Mouse (Mus musculus): Measurements from ENCODE around the gene Trim56.

Trim56 gene

DNA sequence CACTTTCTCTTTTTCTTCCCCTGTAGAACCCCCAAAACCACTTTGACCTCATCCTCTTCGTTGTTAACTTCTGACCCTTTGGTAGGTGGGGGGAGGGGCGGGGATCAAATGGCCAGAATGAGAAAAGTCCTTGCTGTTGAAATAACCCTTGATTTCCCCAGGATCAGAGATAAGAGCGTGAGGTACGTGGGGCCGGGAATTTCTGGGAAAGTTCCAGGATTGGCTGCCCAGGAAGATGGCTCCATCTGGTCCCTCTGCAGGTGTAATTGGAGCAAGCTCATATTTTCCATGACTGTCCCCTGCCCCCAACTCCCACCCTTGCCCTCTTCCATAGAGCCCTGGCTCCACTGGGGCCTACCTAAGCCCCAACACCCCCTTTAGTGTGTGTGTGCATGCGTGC, 40.3 kb downstream of the Trim56 start:
- no peak for DNase-seq (ENCODE audit: low spot score)

GRCm38 (mm10) chr5:137074191-137074651, 41.8 kb downstream of the Trim56 start:
- peak; percentile 66 for DNase-seq (ENCODE audit: low spot score)

- DNase-seq (ENCODE audit: low spot score): no peak
These were observed 42.9 kb downstream of the Trim56 start for GRCm38 (mm10) chr5:137073141-137073540.

DNA sequence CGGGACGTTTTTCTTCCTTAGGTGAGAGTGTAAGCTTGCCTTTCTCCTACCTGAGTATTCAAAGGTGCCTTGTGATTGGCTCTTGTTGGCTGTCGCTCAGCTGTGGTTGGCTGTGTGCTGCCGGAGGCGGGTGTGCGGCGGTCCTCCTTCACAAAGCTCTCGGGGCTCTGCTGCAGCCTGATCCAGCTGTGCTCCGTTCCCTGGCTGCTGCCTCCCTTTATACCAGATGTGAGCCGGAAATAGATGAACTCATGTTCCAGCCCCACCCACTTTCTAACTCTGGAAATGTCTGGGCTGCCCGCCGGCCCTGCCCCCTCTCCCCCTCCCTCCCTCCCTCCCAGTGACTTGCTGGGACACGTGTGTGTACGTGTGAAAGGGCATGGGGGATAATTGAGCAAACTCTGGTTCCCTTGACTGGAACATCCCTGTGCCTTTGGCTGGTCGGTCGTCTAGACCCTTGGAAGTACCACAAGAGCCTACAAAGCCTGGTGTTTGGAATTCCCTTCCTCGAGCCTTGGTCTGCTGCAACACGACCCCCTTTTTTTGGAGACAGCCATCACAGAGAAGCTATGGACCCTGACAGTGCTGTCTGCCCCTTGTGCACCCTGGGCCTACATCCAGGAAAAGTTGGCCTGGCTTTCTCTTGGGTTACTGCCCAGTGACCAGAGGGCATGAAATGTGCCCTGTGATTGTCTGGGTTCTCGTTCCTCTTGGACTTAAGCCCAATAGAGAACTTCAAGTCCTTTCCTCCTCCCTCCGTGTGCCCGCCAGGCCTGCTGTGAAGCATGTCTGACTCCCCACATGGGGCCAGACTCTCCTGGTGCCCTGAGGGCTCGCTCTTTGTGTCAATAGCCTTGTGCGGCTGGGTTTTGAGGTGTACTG, 43.7 kb downstream of the Trim56 start, which contains the start of gene Serpine1:
Serpine1 (minus strand) TSS at position 190 of the 882 bp plus-strand sequence.
- DNase-seq (ENCODE audit: low spot score): peak; percentile 74

DNA sequence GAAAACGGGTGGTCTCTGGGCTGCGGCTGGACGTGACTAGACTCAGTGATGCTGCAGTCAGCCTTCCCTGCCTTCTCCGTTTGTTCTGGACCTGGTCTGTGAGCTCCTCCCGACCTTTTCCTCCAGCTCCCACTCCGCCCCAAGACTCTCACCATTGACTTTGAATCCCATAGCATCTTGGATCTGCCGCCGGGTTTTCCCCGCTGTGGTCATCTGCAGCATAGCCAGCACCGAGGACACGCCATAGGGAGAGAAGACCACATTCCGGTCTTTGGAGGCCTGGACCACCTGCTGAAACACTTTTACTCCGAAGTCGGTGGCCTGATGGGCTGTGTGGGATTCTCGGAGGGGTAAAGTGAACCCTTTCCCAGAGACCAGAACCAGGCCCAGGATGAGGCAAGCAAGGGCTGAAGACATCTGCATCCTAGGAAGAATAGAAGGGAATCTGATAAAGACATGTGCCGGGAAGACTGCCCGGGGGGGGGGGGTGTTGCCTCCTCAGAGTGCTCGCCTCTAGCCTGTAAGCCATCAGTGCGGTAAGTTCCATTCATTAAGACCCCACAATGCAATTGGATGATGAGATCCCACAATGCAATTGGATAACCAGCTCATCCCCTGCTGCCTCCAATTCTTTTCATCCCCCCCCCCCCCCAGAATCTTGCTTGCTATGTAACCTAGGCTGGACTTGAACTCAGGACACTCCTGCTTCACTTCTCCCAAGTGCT, 45.0 kb downstream of the Trim56 start:
- DNase-seq (ENCODE audit: low spot score): no peak

- no peak for DNase-seq (ENCODE audit: low spot score)
These were observed 47.3 kb downstream of the Trim56 start for GRCm38 (mm10) chr5:137068711-137069110.

DNA sequence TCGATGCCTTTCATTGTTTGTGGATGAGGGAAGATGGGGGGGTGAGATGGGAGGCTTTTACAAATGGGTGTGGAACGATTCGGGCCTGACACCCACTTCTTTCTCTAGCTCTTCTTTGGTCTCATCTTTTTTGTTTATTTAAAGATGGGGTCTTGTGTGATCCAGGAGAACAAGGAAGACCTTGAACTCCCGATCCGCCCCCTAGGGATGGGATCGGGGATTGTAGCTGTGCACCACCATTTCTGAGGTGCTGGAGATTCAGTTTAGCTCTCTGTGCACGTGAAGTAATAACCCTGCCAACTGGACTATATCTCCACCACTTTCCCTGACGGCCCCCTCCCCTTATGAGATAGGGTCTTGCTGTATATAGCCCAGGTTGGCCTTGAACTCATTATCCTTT, 50.1 kb downstream of the Trim56 start:
- DNase-seq (ENCODE audit: low spot score): no peak

- no peak for DNase-seq (ENCODE audit: low spot score)
These were observed 50.6 kb downstream of the Trim56 start for GRCm38 (mm10) chr5:137065454-137065853.

DNA sequence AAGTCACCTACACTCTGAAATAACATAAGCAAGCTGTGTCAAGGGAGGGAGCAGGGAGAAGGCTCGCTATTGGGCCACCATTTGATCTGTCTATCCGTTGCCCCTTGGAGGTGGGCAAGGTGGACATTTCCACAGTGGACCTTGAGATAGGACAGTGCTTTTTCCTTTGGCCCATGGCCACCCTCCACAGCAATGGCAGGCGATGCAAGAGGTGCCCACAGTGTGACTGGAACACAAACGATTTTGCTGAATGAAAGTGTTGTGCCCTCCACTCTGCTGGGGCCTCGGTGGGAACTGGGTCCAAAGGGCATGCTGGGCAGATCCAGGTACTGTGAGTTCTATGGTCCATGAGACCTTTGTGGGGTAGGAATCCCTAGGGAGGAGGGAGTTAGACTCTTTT, 53.4 kb downstream of the Trim56 start:
- DNase-seq (ENCODE audit: low spot score): no peak

GRCm38 (mm10) chr5:137061809-137062481, 54.1 kb downstream of the Trim56 start:
- DNase-seq (ENCODE audit: low spot score): no peak
